Mouse (Mus musculus): ENCODE measurements at regions not wholly inside any gene's neighbourhood (a gene's known extent, or its start where the extent isn't known, plus 50 kb on each side); places are given as distances from the start of the nearest gene placed in this dataset.

DNA sequence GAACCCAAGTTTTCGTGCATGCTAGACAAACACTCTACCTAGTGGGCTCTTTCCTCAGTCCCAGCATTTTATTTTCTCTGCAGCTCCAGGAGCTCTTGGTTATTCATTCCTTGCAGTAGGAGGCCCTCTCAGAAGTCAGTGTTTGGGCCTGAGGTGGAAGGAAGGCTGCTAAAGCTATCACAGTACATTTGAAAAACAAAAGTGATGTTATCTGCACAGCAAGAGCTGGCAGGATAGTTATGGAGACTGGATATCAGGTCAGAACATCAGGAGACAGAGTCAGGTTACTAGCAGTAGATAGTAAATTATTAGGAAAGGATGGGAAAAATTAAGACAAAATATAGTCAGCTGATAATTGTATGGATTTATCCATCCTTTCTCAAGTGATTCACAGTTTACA is 152.2 kb downstream of the Mtx2 start:
- DNase-seq (ENCODE audit: low read depth), result no peak

- DNase-seq (ENCODE audit: low read depth), result no peak
Measured at GRCm38 (mm10) chr2:74981856-74982255, 156.3 kb downstream of the Mtx2 start.

DNA sequence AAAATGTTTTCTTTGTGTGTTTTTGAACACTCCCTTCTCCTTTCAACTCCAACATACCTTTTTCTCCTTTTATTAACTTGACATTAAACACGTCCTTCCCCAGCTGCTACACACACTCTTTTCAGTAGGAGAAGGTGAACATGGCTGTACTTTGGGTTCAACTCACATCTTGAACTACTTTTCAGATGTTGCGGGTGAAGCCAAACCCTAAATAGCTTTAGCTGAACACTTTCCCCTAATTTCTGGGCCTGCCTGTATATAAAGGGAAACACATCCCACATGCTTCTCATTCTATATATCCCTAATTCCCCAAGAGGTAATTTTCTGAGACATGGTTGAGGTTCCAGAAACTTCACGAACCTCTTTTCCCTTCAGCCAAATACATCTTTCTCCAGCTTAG is 168.2 kb downstream of the Mtx2 start:
- no peak for DNase-seq (ENCODE audit: low read depth)

DNA sequence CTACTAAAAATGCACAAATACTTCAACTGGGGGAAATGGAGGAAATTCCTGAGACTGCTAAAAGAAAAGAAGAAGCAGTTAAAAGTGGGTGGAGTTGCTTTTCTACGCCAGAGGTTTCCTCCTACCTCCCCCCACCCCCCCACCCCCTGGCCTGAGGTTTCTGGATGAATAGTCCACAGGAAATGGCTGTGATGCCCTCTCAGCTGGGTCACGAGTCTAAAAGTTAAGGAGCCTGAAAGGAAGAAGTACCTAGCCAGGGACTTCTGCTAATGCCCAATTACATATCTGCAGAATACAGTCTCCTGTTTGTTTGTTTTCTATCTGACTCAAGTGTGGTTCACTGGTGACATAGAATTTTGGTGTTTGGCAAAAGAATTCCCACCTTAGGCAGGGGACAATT is 169.4 kb downstream of the Mtx2 start:
- DNase-seq (ENCODE audit: low read depth), result no peak

GRCm38 (mm10) chr2:74997736-74998135 is 172.1 kb downstream of the Mtx2 start:
- DNase-seq (ENCODE audit: low read depth), result no peak

DNA sequence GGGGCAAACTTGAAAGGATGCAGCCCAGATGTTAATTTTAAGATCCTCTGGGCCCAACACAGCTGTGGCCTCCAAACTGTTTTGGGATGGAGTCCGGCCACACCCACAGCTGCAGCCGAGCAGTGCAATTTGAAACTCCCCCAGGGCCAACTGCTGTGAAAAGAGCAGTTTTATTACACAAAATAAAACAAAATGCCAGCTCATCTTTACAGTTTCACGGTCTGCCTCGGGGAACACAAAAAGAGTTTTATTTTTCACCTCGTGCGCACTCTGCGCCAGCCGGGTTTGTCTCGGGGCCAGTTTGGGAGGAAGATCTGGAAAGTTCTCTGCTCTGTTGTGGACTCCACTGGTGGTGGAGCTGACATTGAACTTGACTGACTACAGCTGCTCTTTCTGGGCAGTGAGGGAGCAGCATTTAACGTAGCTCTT is 174.8 kb downstream of the Mtx2 start:
- no peak for DNase-seq (ENCODE audit: low read depth)

GRCm38 (mm10) chr2:75002562-75002961 is 177.0 kb downstream of the Mtx2 start:
- no peak for DNase-seq (ENCODE audit: low read depth)

GRCm38 (mm10) chr2:75008116-75008515 is 182.5 kb downstream of the Mtx2 start:
- no peak for DNase-seq (ENCODE audit: low read depth)

DNA sequence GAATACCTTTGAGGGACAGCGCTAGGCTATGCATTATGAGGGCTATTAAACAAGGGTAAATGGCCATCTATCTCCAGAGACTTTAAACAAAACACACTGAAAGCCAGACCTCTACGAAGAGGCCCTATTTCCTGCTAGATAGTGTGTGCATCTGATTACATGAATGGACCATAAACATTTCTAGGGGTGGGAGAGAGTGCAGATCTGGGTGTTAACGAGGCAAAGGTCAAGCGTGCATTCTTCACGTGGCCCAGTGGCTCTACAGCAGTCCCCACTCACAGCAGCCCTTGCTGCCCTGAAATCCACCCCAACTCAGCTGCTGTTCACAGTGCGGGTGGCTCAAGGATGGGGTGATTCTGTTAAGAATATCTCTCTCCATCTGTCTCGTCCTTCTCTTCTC is 185.0 kb downstream of the Mtx2 start:
- DNase-seq (ENCODE audit: low read depth), result no peak

GRCm38 (mm10) chr2:75012046-75012445 is 186.4 kb downstream of the Mtx2 start:
- no peak for DNase-seq (ENCODE audit: low read depth)

DNA sequence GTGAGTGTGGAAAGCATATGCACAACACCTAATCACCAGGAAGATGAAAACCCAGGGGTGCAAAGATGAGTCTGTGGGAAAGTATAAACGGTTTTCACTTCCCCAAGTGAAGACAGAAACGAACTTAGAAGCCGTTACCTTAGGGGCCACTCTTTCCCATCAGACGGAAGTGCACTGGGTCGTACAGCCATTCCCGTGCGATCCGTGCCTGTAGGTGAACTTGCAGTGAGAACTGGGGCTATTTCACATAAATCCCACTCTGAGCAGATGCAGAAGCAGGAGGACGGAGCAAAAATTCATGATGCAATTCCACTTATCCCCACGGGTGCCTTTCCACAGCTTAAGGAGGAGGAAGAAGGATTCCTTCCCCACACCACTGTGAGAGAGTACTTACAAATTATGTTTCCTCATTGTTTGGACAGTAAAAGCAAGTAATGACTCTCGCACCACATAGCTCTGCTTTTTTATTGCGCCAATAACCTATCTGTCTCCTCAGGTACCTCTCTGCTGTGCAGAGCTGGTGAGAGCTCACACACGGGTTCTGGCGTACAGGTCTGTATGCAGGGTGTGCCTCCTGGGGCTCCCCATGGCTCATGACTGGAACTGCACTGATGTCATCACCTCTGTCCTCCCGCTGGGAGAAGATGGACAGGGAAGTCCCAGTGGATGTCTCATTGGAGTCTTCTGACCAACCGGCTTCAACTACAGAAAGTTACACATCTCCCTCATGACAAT is 189.6 kb downstream of the Mtx2 start:
- no peak for DNase-seq (ENCODE audit: low read depth)

DNA sequence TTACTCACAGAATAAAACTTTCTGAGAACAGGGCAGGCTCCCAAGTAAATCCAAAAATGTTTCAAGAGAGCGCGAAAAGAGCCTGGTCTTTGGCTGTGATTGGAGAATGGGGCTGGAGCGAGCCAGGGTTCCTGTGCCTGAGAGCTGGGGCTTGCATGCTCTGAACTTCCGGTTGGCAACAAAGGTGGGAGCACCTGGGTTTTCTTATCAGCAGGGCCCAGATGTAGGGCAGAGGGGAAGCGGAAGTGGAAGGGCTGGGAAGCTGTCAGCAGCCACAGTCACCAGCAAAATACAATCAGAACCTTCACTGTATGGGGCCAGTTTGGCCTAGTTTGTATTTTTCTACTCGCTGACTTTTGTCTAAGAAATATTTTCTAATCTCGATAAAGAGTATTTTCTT is 193.9 kb downstream of the Mtx2 start:
- DNase-seq (ENCODE audit: low read depth), result peak; percentile 1

GRCm38 (mm10) chr2:75021639-75022038 is 196.0 kb downstream of the Mtx2 start:
- no peak for DNase-seq (ENCODE audit: low read depth)

GRCm38 (mm10) chr2:75028151-75028550 is 202.5 kb downstream of the Mtx2 start:
- no peak for DNase-seq (ENCODE audit: low read depth)

DNA sequence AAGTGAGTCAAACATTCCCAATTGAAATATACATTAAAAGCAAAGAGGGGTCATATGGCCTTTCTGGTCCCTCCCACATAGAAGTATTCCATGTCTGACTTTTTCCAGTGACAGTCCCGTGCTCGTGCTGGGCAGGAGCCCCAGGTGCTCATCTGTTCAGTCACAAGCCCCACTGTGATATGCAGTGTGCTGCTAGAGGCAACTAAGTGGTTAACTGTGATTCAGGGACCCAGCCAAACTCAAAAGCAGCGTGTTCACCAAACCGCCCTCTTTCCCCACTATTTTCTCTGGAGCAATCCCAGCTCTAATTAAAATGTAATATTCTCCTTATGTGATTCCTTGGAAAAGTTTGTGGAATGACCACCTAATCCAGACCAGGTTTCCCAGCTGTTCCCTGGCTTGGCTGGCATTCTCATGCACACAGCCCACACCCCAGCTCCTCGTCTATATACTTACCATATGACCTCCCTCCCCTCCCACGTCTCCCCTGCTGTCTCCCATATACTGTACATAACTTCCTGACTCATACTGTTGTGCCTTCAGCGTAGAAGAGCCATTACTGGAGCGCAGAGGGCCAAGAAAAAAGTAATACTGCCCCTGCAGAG is 203.6 kb downstream of the Mtx2 start:
- DNase-seq (ENCODE audit: low read depth), result no peak

GRCm38 (mm10) chr2:75034708-75035107 is 209.1 kb downstream of the Mtx2 start:
- DNase-seq (ENCODE audit: low read depth), result no peak

- DNase-seq (ENCODE audit: low read depth), result no peak
Measured at GRCm38 (mm10) chr2:75039066-75039465, 213.5 kb downstream of the Mtx2 start.

DNA sequence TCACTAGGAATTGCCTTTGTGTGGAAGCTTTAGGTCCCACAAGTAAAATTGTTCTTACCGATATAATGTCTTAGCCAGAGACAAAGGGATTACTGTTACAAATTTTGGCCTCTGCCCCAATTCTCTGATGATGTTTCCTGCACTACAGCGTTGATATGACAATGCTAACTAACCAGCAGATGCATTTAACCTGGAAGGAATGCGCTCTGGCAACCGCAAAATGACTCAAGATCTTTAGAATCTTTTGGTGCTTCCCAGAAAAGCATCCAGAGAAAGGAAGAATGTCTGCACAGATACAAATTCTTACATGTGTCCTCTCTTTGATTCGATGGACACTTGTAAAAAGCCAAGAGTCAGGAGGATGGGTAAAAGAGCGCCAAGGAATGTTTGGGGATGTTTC is 221.3 kb downstream of the Mtx2 start:
- DNase-seq (ENCODE audit: low read depth), result no peak

GRCm38 (mm10) chr2:75048071-75048470 is 222.5 kb downstream of the Mtx2 start:
- no peak for DNase-seq (ENCODE audit: low read depth)

- DNase-seq (ENCODE audit: low read depth), result no peak
Measured at GRCm38 (mm10) chr2:75054474-75055186, 229.0 kb downstream of the Mtx2 start.

- peak; percentile 80 for DNase-seq (ENCODE audit: low read depth)
Measured at GRCm38 (mm10) chr2:75055187-75055543, 229.6 kb downstream of the Mtx2 start.

- no peak for DNase-seq (ENCODE audit: low read depth)
Measured at GRCm38 (mm10) chr2:75061009-75061408, 235.4 kb downstream of the Mtx2 start.

DNA sequence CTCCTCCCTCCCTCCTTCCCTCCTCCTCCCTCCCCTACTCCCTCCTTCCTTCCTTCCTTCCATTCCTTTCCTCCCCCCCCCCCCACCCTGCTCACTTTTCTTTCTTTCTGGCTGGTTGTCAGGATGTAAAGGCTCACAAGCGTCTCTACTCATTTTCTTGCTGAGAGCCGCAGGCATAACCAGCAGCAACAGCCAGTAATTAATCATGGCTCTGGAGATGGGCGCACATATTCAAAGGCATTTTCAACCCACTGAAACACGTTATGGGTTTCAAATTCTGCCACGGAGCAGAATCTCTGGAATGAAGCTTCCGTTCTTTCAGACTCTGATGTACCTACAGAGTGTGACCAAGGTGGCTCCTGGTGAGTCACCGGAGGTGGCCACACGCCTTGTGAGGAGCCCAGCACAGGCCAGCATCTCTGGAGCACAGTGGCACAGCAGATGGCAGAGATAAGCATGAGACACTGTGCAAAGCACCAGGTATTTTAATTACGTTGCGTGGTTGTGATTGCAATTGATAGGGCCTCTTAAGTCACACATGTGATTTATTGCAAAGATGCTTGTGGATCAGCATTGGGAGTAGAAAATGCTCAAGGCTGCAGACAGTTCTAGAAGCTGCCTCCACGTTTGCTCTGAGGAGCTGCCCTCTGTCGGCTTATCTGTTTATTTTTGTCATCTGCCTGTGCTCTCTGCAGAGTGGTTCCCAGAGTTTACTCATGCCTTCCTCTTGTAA is 236.0 kb downstream of the Mtx2 start:
- no peak for DNase-seq (ENCODE audit: low read depth)

Measured in induced T-regulatory cell, adult 2 months (primary cell).